Mouse (Mus musculus) kidney, adult 2 months (tissue): Measurements from ENCODE around the gene Slco1a5.

Experiments used
- CTCF ChIP-seq: fragments of 200-500 bp; conservative IDR thresholded peaks from 2 replicates; pipeline ENCODE4 v1.5.1; 2011; ENCODE audit warnings: low read depth, mild to moderate bottlenecking, control low read depth, low read length, moderate library complexity, mixed read lengths; ENCODE audit not compliant: insufficient read depth, insufficient read length
- POLR2A ChIP-seq: fragments of 200-500 bp; IDR thresholded peaks from one replicate; pipeline ENCODE4 v1.6.1; 2011; ENCODE audit warnings: low read depth, low read length, control low read depth

- TF ChIP-seq CTCF = no peak
- no peak for TF ChIP-seq POLR2A
Measured at GRCm38 (mm10) chr6:142298098-142298497, 24.7 kb downstream of the Slco1a5 start, which contains the start of gene Iapp.
